Mouse (Mus musculus) kidney, embryonic 14.5 days (tissue): ENCODE data around the gene Mical2. TPM values are rescaled to one million over a fixed set of nuclear protein-coding genes. Genes with fewer than 3 reads are reported as not detected.

ENCODE experiments used
- ATAC-seq: fragments of 200-750 bp; cut with Nextera tagmentation; 2 replicates; pipeline ENCODE4 v1.8.0; 2017; ENCODE audit warnings: moderate number of reproducible peaks, mild to moderate bottlenecking, moderate TSS enrichment, moderate library complexity; ENCODE audit not compliant: low FRiP score, low TSS enrichment
- H3K27ac ChIP-seq: fragments of 300-500 bp; sonication (generic); 2 replicates; pipeline ENCODE4 v1.5.1; 2014; ENCODE audit warnings: low read depth, mild to moderate bottlenecking, low read length, moderate library complexity, mixed read lengths
- H3K27me3 ChIP-seq: fragments of 300-500 bp; sonication (generic); 2 replicates; pipeline ENCODE4 v1.6.1; 2014; ENCODE audit warnings: mild to moderate bottlenecking, low read length; ENCODE audit not compliant: control insufficient read depth, insufficient read depth
- H3K36me3 ChIP-seq: fragments of 300-500 bp; sonication (generic); 2 replicates; pipeline ENCODE4 v1.6.1; 2014; ENCODE audit warnings: low read length, mixed read lengths; ENCODE audit not compliant: control insufficient read depth, insufficient read depth
- H3K4me1 ChIP-seq: fragments of 300-500 bp; sonication (generic); 2 replicates; pipeline ENCODE4 v1.6.1; 2014; ENCODE audit warnings: low read length, mixed read lengths; ENCODE audit not compliant: control insufficient read depth, insufficient read depth
- H3K4me2 ChIP-seq: fragments of 300-500 bp; sonication (generic); replicated peaks from 2 replicates; pipeline ENCODE4 v1.6.1; 2014; ENCODE audit warnings: low read depth, mild to moderate bottlenecking, low read length
- H3K4me3 ChIP-seq: fragments of 300-500 bp; sonication (generic); 2 replicates; pipeline ENCODE4 v1.5.1; 2014; ENCODE audit warnings: mild to moderate bottlenecking, low read length
- H3K9ac ChIP-seq: fragments of 300-500 bp; sonication (generic); 2 replicates; pipeline ENCODE4 v1.6.1; 2014; ENCODE audit warnings: low read depth, mild to moderate bottlenecking, low read length, moderate library complexity
- H3K9me3 ChIP-seq: fragments of 300-500 bp; sonication (generic); 2 replicates; pipeline ENCODE4 v1.6.1; 2016; ENCODE audit warnings: low read length; ENCODE audit not compliant: control insufficient read depth
- WGBS: fragments of 180-500 bp; shearing (Covaris S2); extraction: QIAGEN DNeasy Blood & Tissue Kit; methylation state at CpG from one replicate; pipeline ENCODE4 v1.1.7; 2014; 5-methylcytosine and 5-hydroxymethylcytosine counted together
- polyA plus RNA-seq: library from polyadenylated mRNA; unstranded; fragments of >200 nt; fragmentation: Nextera tagmentation; extraction: Ambion mirVana; gene quantifications from 2 replicates; pipeline ENCODE4 v1.2.1, GENCODE M21; 2014

Mical2 gene
- polyA plus RNA-seq, 1 experiment from 2014 or later: 7.7 TPM

- peaks cover 24% of the 10 kb centered on the region for H3K4me1 ChIP-seq
- no peaks in the 10 kb centered on the region for H3K27me3 ChIP-seq
- H3K27ac ChIP-seq: no peak overlapping the region
- no peak overlapping the region for H3K4me2 ChIP-seq
- H3K36me3 ChIP-seq: no peaks in the 10 kb centered on the region
- H3K4me3 ChIP-seq: no peak overlapping the region
- no peaks in the 10 kb centered on the region for H3K9me3 ChIP-seq
- no peak overlapping the region for H3K9ac ChIP-seq
- WGBS: 37% methylated on average over 2 of the region's 2 CpGs
- ATAC-seq: no peak
Observed at GRCm38 (mm10) chr7:112405061-112405460, 179.4 kb downstream of the Mical2 start.

- WGBS: 68% methylated on average over 8 of the region's 8 CpGs
- no peak overlapping the region for H3K27ac ChIP-seq
Observed at GRCm38 (mm10) chr7:112405578-112405977, 179.9 kb downstream of the Mical2 start.

GRCm38 (mm10) chr7:112407597-112407996, 181.9 kb downstream of the Mical2 start:
- Histone ChIP-seq H3K27ac (no peak overlapping the region), H3K4me1 (peaks cover 24% of the 10 kb centered on the region), H3K9ac (no peak overlapping the region), H3K4me2 (no peak overlapping the region), H3K27me3 (no peaks in the 10 kb centered on the region), H3K4me3 (no peak overlapping the region), H3K9me3 (no peaks in the 10 kb centered on the region), H3K36me3 (no peaks in the 10 kb centered on the region)
- no peak for ATAC-seq
- 77% methylated on average over 7 of the region's 7 CpGs for WGBS

More at GRCm38 (mm10) chr7:112405578-112405977, 179.9 kb downstream of the Mical2 start:
- Histone ChIP-seq H3K27me3 (no peaks in the 10 kb centered on the region), H3K9ac (no peak overlapping the region), H3K36me3 (no peaks in the 10 kb centered on the region), H3K4me1 (peaks cover 24% of the 10 kb centered on the region), H3K4me2 (no peak overlapping the region), H3K4me3 (no peak overlapping the region), H3K9me3 (no peaks in the 10 kb centered on the region)
- ATAC-seq: no peak

GRCm38 (mm10) chr7:112409991-112410390, 184.3 kb downstream of the Mical2 start:
- Histone ChIP-seq H3K9ac (no peak overlapping the region), H3K27ac (no peak overlapping the region), H3K4me1 (peaks cover 31% of the 10 kb centered on the region), H3K4me3 (no peak overlapping the region), H3K27me3 (no peaks in the 10 kb centered on the region), H3K9me3 (no peaks in the 10 kb centered on the region), H3K4me2 (no peak overlapping the region), H3K36me3 (no peaks in the 10 kb centered on the region)
- WGBS: 84% methylated on average over 3 of the region's 3 CpGs
- ATAC-seq: no peak

GRCm38 (mm10) chr7:112413286-112413685, 187.6 kb downstream of the Mical2 start:
- H3K4me2 ChIP-seq: no peak overlapping the region
- peaks cover 31% of the 10 kb centered on the region for H3K4me1 ChIP-seq
- H3K9me3 ChIP-seq: no peaks in the 10 kb centered on the region
- peak overlapping the region; percentile 32; the same call in 1 of the 2 replicates for H3K27ac ChIP-seq
- no peak for ATAC-seq
- 69% methylated on average over 6 of the region's 6 CpGs for WGBS
- H3K9ac ChIP-seq: no peak overlapping the region
- no peaks in the 10 kb centered on the region for H3K27me3 ChIP-seq
- no peak overlapping the region for H3K4me3 ChIP-seq
- H3K36me3 ChIP-seq: no peaks in the 10 kb centered on the region

- Histone ChIP-seq H3K27me3 (no peaks in the 10 kb centered on the region), H3K4me1 (peaks cover 31% of the 10 kb centered on the region), H3K4me2 (no peak overlapping the region; the same call in 1 of the 2 replicates), H3K9me3 (no peaks in the 10 kb centered on the region), H3K27ac (peak overlapping the region; percentile 20; the same call in 1 of the 2 replicates), H3K9ac (no peak overlapping the region), H3K36me3 (no peaks in the 10 kb centered on the region), H3K4me3 (no peak overlapping the region)
- no peak for ATAC-seq
- WGBS: 8% methylated on average over 14 of the region's 14 CpGs
Observed at GRCm38 (mm10) chr7:112416058-112416526, 190.4 kb downstream of the Mical2 start.

- 5% methylated on average over 7 of the region's 7 CpGs for WGBS
- Histone ChIP-seq H3K36me3 (no peaks in the 10 kb centered on the region), H3K9ac (no peak overlapping the region), H3K27ac (peak overlapping the region; percentile 75), H3K27me3 (no peaks in the 10 kb centered on the region), H3K4me2 (no peak overlapping the region), H3K9me3 (no peaks in the 10 kb centered on the region), H3K4me3 (no peak overlapping the region), H3K4me1 (peaks cover 31% of the 10 kb centered on the region)
- peak; percentile 88 for ATAC-seq
Observed at GRCm38 (mm10) chr7:112416730-112417513, 191.3 kb downstream of the Mical2 start.

GRCm38 (mm10) chr7:112417598-112417997, 191.9 kb downstream of the Mical2 start:
- no peak overlapping the region for H3K4me3 ChIP-seq
- H3K4me2 ChIP-seq: no peak overlapping the region
- no peak for ATAC-seq
- peaks cover 31% of the 10 kb centered on the region for H3K4me1 ChIP-seq
- 66% methylated on average over 4 of the region's 4 CpGs for WGBS
- H3K9ac ChIP-seq: no peak overlapping the region
- no peaks in the 10 kb centered on the region for H3K27me3 ChIP-seq
- no peak overlapping the region for H3K27ac ChIP-seq
- H3K9me3 ChIP-seq: no peaks in the 10 kb centered on the region
- no peaks in the 10 kb centered on the region for H3K36me3 ChIP-seq

- Histone ChIP-seq H3K36me3 (no peaks in the 10 kb centered on the region), H3K4me2 (no peak overlapping the region), H3K27me3 (no peaks in the 10 kb centered on the region), H3K4me3 (no peak overlapping the region), H3K9me3 (no peaks in the 10 kb centered on the region), H3K9ac (no peak overlapping the region), H3K27ac (no peak overlapping the region), H3K4me1 (peaks cover 8% of the 10 kb centered on the region)
- WGBS: 83% methylated on average over 4 of the region's 4 CpGs
- ATAC-seq: no peak
Observed at GRCm38 (mm10) chr7:112423438-112423837, 197.8 kb downstream of the Mical2 start.
